Mouse (Mus musculus) monocyte, adult 5-6 weeks (primary cell): ENCODE results near the gene Dram1. TPM values are rescaled to one million over a fixed set of nuclear protein-coding genes. Genes with fewer than 3 reads are reported as not detected.

Experiments
- ATAC-seq: fragments of 153-309, 156-312 bp; replicated peaks from 2 replicates; pipeline ENCODE4 v1.8.0; 2017; ENCODE audit warnings: mild to moderate bottlenecking; ENCODE audit not compliant: low TSS enrichment, insufficient number of reproducible peaks, severe bottlenecking, poor library complexity, low FRiP score
- total RNA-seq: library from RNA; stranded (forward); fragments of 200-1000, 200-491, 200-594 nt; gene quantifications from 3 replicates; pipeline ENCODE4 v1.2.3, GENCODE M21; 2017

The Dram1 gene
- total RNA-seq, 1 experiment from 2014 or later = 24.5 TPM

GRCm38 (mm10) chr10:88356983-88357559 lies 21.8 kb downstream of the Dram1 start:
- peak; percentile 64 for ATAC-seq

GRCm38 (mm10) chr10:88356114-88356982 lies 22.5 kb downstream of the Dram1 start:
- no peak; the same call in none of the 2 replicates for ATAC-seq

GRCm38 (mm10) chr10:88354599-88354998 lies 24.3 kb downstream of the Dram1 start:
- no peak for ATAC-seq

- ATAC-seq = no peak
These were observed 26.3 kb downstream of the Dram1 start for GRCm38 (mm10) chr10:88352549-88352948.

GRCm38 (mm10) chr10:88351411-88352103 lies 27.3 kb downstream of the Dram1 start:
- ATAC-seq = 0 out of 2 replicates have a peak, but pooled peaks have one; percentile 29

- ATAC-seq = no peak
These were observed 28.2 kb downstream of the Dram1 start for GRCm38 (mm10) chr10:88350687-88351086.

- ATAC-seq = no peak
These were observed 29.1 kb downstream of the Dram1 start for GRCm38 (mm10) chr10:88349800-88350199.

GRCm38 (mm10) chr10:88346454-88347245 lies 32.2 kb downstream of the Dram1 start:
- ATAC-seq = no peak

- ATAC-seq = no peak; the same call in 1 of the 2 replicates
These were observed 32.9 kb downstream of the Dram1 start for GRCm38 (mm10) chr10:88345899-88346401.

- ATAC-seq = no peak
These were observed 37.5 kb downstream of the Dram1 start for GRCm38 (mm10) chr10:88341368-88341767.

- ATAC-seq = no peak
These were observed 38.2 kb downstream of the Dram1 start for GRCm38 (mm10) chr10:88340660-88341059.

GRCm38 (mm10) chr10:88330695-88331094 lies 48.2 kb downstream of the Dram1 start:
- no peak for ATAC-seq

- ATAC-seq = no peak
These were observed 50.8 kb downstream of the Dram1 start for GRCm38 (mm10) chr10:88328056-88328450.

- peak; percentile 72 for ATAC-seq
These were observed 51.5 kb downstream of the Dram1 start for GRCm38 (mm10) chr10:88327160-88328055.

- ATAC-seq = no peak
These were observed 57.1 kb downstream of the Dram1 start for GRCm38 (mm10) chr10:88321739-88322138.

- ATAC-seq = no peak
These were observed 58.0 kb downstream of the Dram1 start for GRCm38 (mm10) chr10:88320714-88321416.

GRCm38 (mm10) chr10:88318179-88318578 lies 60.7 kb downstream of the Dram1 start:
- no peak for ATAC-seq
